Mouse (Mus musculus): ENCODE results near the gene Bend5.

Gene Bend5

DNA sequence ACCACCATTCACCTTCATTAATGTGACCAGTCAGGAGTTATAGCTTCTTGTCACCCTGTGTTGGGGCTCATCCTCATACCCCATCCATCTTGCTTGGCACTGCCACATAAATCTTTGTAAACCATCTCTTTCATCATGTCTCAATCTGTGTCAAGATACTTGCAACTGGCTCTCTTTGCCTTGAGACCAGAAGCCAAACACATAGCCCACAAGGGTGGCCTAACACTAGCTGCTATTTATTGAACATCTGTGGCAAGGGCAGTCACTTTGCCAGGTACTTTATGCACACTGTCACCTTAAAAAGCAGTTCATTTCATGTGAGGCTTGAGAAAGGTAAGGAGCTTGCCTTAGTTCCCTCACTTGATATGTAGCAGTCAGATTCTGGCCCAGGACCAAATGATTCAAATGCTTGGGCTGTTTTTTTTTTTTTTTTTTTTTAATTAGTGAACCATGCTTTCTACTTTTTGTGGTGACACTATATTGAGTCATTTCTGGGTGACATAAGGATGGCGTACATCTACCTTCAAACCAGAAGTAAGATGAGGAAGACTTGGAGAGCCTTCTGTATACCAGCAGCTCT is 9.7 kb downstream of the Bend5 start:
- Histone ChIP-seq H3K27me3 (ENCODE audit: insufficient read depth, low read length) (no peaks in the 10 kb centered on the region), H3K9me3 (ENCODE audit: low read length) (no peaks in the 10 kb centered on the region), H3K4me1 (replicated peaks; ENCODE audit: low read depth, low read length) (peaks cover 3% of the 10 kb centered on the region), H3K36me3 (ENCODE audit: insufficient read depth, low read length) (peaks cover 6% of the 10 kb centered on the region; the same call in 1 of the 2 replicates), H3K4me3 (replicated peaks; ENCODE audit: low read length) (no peak overlapping the region)
- TF ChIP-seq NANOG (IDR thresholded peaks at IDR 0.05; ENCODE audit: borderline replicate concordance, low read length) = no peak
- TF ChIP-seq POU5F1 (IDR thresholded peaks at IDR 0.05; ENCODE audit: borderline replicate concordance, low read length) = no peak
- TF ChIP-seq CTCF (conservative IDR thresholded peaks at IDR 0.05; ENCODE audit: low read length) = no peak

DNA sequence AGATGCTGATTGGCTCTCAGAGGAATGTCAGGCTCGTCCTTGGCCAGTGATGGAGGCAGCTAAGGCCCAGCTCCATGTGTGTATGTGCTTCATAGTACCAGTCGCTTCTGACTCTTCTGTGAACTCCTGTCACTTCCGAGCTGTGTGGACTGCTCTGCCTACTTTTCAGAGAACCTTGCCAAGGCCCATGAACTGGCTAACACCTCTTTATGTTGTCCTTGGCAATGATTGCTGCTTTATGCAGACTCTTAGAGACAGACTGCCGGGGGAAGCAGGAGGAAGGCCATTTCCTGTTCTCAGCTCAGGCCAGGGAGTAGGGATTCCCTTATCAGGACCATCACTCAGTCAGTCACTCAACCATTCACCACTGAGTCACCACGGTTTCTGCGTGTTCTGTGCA is 10.4 kb downstream of the Bend5 start:
- TF ChIP-seq POU5F1 (IDR thresholded peaks at IDR 0.05; ENCODE audit: borderline replicate concordance, low read length) (no peak), NANOG (IDR thresholded peaks at IDR 0.05; ENCODE audit: borderline replicate concordance, low read length) (no peak), CTCF (conservative IDR thresholded peaks at IDR 0.05; ENCODE audit: low read length) (no peak)
- Histone ChIP-seq H3K9me3 (ENCODE audit: low read length) (no peaks in the 10 kb centered on the region), H3K27me3 (ENCODE audit: insufficient read depth, low read length) (no peaks in the 10 kb centered on the region), H3K4me1 (replicated peaks; ENCODE audit: low read depth, low read length) (no peaks in the 10 kb centered on the region), H3K36me3 (ENCODE audit: insufficient read depth, low read length) (peaks cover 6% of the 10 kb centered on the region; the same call in 1 of the 2 replicates), H3K4me3 (replicated peaks; ENCODE audit: low read length) (no peak overlapping the region)

DNA sequence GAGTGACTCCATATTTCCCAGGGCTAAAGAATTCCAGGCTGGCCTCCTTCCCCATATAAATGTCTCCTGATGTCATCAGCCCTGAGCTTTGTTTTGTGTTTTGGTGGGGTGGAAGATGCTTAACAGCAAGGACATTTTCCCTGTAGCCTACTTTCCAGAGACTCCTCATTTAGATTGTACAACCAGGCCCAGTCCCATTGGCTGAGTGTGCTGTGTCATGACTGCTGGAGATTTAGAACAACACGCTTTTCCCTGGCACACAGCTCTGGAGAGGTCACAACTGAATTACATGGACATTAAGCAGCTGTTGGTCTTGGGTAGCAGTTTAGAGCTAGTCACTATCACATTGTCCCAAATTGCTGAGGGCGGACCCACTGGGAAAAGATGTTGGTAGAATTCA is 16.4 kb downstream of the Bend5 start:
- H3K4me3 ChIP-seq (replicated peaks; ENCODE audit: low read length) = no peak overlapping the region
- TF ChIP-seq CTCF (conservative IDR thresholded peaks at IDR 0.05; ENCODE audit: low read length) = no peak
- TF ChIP-seq NANOG (IDR thresholded peaks at IDR 0.05; ENCODE audit: borderline replicate concordance, low read length) = no peak
- no peak for TF ChIP-seq POU5F1 (IDR thresholded peaks at IDR 0.05; ENCODE audit: borderline replicate concordance, low read length)
- H3K9me3 ChIP-seq (ENCODE audit: low read length) = no peaks in the 10 kb centered on the region
- H3K36me3 ChIP-seq (ENCODE audit: insufficient read depth, low read length) = peaks cover 34% of the 10 kb centered on the region
- no peaks in the 10 kb centered on the region for H3K27me3 ChIP-seq (ENCODE audit: insufficient read depth, low read length)
- no peaks in the 10 kb centered on the region for H3K4me1 ChIP-seq (replicated peaks; ENCODE audit: low read depth, low read length)

DNA sequence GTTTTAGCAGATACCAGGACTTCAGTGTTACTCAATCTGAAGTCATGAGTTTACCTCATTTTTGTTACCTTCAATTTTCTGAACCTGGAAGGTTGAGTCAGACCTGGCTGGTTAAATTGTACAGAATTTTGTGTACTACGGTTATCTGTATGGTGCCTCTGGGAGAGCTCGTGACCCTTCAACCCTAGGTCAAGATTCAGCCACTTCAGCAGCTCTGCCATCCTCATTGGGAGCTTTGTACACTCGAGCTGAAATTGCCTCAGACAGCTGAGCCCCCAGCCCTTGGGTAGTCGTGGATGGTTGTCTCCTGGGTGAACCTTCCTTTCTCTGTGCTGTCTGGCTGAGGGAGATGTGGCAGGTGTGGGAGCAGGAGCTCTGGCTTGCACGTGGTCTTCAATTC is 17.2 kb downstream of the Bend5 start:
- Histone ChIP-seq H3K4me1 (replicated peaks; ENCODE audit: low read depth, low read length) (no peaks in the 10 kb centered on the region), H3K27me3 (ENCODE audit: insufficient read depth, low read length) (no peaks in the 10 kb centered on the region), H3K9me3 (ENCODE audit: low read length) (no peaks in the 10 kb centered on the region), H3K4me3 (replicated peaks; ENCODE audit: low read length) (no peak overlapping the region), H3K36me3 (ENCODE audit: insufficient read depth, low read length) (peaks cover 34% of the 10 kb centered on the region)
- no peak for TF ChIP-seq POU5F1 (IDR thresholded peaks at IDR 0.05; ENCODE audit: borderline replicate concordance, low read length)
- TF ChIP-seq CTCF (conservative IDR thresholded peaks at IDR 0.05; ENCODE audit: low read length) = no peak
- TF ChIP-seq NANOG (IDR thresholded peaks at IDR 0.05; ENCODE audit: borderline replicate concordance, low read length) = no peak

DNA sequence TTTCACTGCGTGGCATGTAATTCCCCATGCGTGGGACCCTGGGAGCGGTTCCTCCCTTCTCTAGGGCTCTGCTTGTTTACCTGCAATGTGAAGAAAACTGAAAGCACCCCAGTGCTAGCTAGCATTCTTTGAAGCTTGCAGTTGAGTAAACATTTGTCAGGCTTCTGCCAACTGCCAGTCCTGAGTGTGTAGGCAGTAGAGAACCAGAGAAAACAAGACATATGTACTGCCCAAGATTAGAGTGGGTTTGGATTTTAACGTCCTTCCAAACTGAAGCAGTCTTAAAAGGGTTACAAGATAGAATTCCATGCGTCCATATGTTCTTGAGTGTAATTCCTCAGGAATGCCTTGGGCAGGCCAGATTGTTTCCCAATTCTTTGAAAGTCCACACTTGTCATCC is 17.6 kb downstream of the Bend5 start:
- Histone ChIP-seq H3K4me1 (replicated peaks; ENCODE audit: low read depth, low read length) (no peaks in the 10 kb centered on the region), H3K36me3 (ENCODE audit: insufficient read depth, low read length) (peaks cover 34% of the 10 kb centered on the region), H3K4me3 (replicated peaks; ENCODE audit: low read length) (no peak overlapping the region), H3K9me3 (ENCODE audit: low read length) (no peaks in the 10 kb centered on the region), H3K27me3 (ENCODE audit: insufficient read depth, low read length) (no peaks in the 10 kb centered on the region)
- TF ChIP-seq CTCF (conservative IDR thresholded peaks at IDR 0.05; ENCODE audit: low read length) (no peak), NANOG (IDR thresholded peaks at IDR 0.05; ENCODE audit: borderline replicate concordance, low read length) (no peak), POU5F1 (IDR thresholded peaks at IDR 0.05; ENCODE audit: borderline replicate concordance, low read length) (no peak)

DNA sequence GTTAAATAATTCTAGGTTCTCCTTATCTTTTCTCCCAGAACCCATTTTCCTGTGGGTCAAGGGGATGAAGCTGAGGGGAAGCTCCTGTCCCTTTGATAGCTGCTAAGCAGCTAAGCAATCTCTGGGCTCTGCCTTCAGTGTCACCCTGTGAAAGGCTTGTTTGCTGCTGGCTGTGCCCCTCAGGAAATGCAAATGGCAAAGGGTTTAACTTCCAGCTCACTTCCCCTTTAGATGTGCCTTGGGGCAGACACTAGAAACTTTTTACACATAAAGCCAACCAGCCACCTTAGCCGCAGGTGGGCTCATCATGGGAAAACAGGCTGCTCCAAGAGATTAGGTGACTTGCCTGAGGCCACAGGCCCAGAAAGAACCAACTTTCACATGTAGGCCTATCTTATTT is 26.9 kb downstream of the Bend5 start:
- H3K4me1 ChIP-seq (replicated peaks; ENCODE audit: low read depth, low read length) = peaks cover 11% of the 10 kb centered on the region

DNA sequence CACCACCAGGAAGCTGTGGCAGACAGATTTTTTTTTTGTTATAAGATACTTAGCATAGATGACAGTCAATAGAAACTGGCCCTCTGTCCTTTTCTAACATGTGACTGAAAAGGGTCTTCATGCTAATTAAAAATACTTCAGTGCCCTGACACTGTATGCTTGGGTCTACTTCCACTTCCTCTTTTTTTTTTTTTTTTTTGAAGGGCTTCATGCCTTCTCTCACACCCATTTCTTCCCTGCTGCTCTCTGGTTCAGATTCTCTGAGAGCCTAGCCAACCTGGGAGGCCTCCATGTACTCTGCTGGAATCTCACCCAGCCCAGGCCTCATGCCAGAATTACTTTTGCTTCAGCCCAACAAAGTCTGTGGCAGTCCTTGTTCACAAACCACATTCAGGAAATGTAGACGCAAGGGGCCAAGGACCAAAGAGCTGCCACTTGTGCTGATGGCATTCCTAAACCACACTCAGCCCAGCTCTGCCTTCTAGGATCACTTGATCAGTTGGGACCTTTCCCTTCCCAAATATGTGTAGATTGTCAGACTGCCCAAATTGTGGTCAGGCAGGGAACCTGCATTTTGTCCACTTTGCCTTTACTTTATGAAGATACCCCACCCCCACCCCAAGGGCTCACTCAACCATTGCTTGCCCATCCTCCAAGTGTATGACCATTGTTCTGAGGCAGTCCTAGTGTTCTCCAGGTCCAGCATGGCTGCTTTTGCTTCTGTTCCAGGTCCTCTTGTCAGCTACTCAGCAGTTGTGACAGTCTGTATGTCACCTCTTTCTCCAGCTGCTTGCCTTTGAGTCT is 27.8 kb downstream of the Bend5 start:
- Histone ChIP-seq H3K4me1 (replicated peaks; ENCODE audit: low read depth, low read length) (peaks cover 11% of the 10 kb centered on the region), H3K4me3 (replicated peaks; ENCODE audit: low read length) (no peak overlapping the region), H3K36me3 (ENCODE audit: insufficient read depth, low read length) (no peaks in the 10 kb centered on the region), H3K27me3 (ENCODE audit: insufficient read depth, low read length) (no peaks in the 10 kb centered on the region), H3K9me3 (ENCODE audit: low read length) (no peaks in the 10 kb centered on the region)
- TF ChIP-seq NANOG (IDR thresholded peaks at IDR 0.05; ENCODE audit: borderline replicate concordance, low read length) = no peak

More for the DNA sequence above, 26.9 kb downstream of the Bend5 start:
- no peak for TF ChIP-seq NANOG (IDR thresholded peaks at IDR 0.05; ENCODE audit: borderline replicate concordance, low read length)
- TF ChIP-seq CTCF (conservative IDR thresholded peaks at IDR 0.05; ENCODE audit: low read length) = no peak
- no peak for TF ChIP-seq POU5F1 (IDR thresholded peaks at IDR 0.05; ENCODE audit: borderline replicate concordance, low read length)
- H3K36me3 ChIP-seq (ENCODE audit: insufficient read depth, low read length) = no peaks in the 10 kb centered on the region
- no peaks in the 10 kb centered on the region for H3K27me3 ChIP-seq (ENCODE audit: insufficient read depth, low read length)
- H3K9me3 ChIP-seq (ENCODE audit: low read length) = no peaks in the 10 kb centered on the region
- H3K4me3 ChIP-seq (replicated peaks; ENCODE audit: low read length) = no peak overlapping the region

DNA sequence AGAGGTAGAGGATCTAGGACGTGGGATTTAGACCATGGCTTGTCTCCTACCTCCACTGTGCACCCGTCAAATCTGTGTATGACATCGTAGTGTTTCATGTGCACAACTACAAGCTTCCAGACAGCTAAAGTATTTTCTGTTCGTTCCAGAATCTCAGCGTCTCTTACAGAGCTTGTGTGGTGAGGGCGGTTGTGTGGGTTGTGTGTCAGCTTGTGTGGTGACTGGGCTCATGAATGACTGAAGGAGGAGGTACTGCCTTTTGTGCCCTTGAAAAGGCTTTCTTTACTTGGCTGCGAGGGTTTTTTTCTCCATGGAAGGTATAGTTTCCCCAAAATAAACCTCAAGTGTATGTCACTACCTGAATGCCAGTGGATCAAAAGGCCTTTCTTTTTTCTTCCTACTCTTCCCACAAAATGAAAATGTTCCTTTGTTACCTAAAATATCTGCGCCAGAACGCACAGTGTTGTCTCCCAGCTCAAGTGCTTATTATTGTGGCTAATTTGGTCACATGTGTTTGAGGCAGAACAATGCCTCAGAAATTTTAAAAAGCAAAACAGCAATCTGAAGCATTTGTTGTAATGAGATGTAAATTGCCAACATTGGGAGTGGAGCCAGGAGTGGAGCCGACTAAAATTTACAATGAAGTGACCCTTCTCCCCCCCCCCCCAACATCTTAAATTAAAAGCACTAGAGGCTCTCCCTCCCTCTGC is 29.3 kb downstream of the Bend5 start:
- Histone ChIP-seq H3K4me3 (replicated peaks; ENCODE audit: low read length) (no peak overlapping the region), H3K4me1 (replicated peaks; ENCODE audit: low read depth, low read length) (peaks cover 11% of the 10 kb centered on the region), H3K9me3 (ENCODE audit: low read length) (no peaks in the 10 kb centered on the region), H3K36me3 (ENCODE audit: insufficient read depth, low read length) (no peaks in the 10 kb centered on the region), H3K27me3 (ENCODE audit: insufficient read depth, low read length) (no peaks in the 10 kb centered on the region)
- TF ChIP-seq POU5F1 (IDR thresholded peaks at IDR 0.05; ENCODE audit: borderline replicate concordance, low read length) (no peak), NANOG (IDR thresholded peaks at IDR 0.05; ENCODE audit: borderline replicate concordance, low read length) (no peak), CTCF (conservative IDR thresholded peaks at IDR 0.05; ENCODE audit: low read length) (no peak)

All from E14TG2a.4 (cell line).